Mouse (Mus musculus) midbrain, embryonic 11.5 days (tissue): ENCODE measurements around the gene Adrm1. TPM values are rescaled to one million over a fixed set of nuclear protein-coding genes. Genes with fewer than 3 reads are reported as not detected.

Experiments
- ATAC-seq: fragments of 200-750 bp; cut with Nextera tagmentation; 2 replicates; pipeline ENCODE4 v1.8.0; 2017; ENCODE audit warnings: moderate TSS enrichment, moderate library complexity; ENCODE audit not compliant: low FRiP score
- DNase-seq: peaks from one replicate; pipeline ENCODE4 v3.0.0; 2015; ENCODE audit warnings: low spot score; ENCODE audit errors: missing footprints
- H3K27ac ChIP-seq: fragments of 300-500 bp; sonication (generic); 2 replicates; pipeline ENCODE4 v1.5.1; 2014; ENCODE audit warnings: low read depth, low read length
- H3K27me3 ChIP-seq: fragments of 300-500 bp; sonication (generic); 2 replicates; pipeline ENCODE4 v1.6.1; 2014; ENCODE audit warnings: mild to moderate bottlenecking, low read length, moderate library complexity, mixed read lengths; ENCODE audit not compliant: control insufficient read depth, insufficient read depth
- H3K36me3 ChIP-seq: fragments of 300-500 bp; sonication (generic); 2 replicates; pipeline ENCODE4 v1.6.1; 2014; ENCODE audit warnings: mild to moderate bottlenecking, low read length, moderate library complexity, mixed read lengths; ENCODE audit not compliant: control insufficient read depth, insufficient read depth
- H3K4me1 ChIP-seq: fragments of 300-500 bp; sonication (generic); 2 replicates; pipeline ENCODE4 v1.6.1; 2014; ENCODE audit warnings: low read length; ENCODE audit not compliant: control insufficient read depth, insufficient read depth
- H3K4me2 ChIP-seq: fragments of 300-500 bp; sonication (generic); 2 replicates; pipeline ENCODE4 v1.6.1; 2014; ENCODE audit warnings: mild to moderate bottlenecking, moderate library complexity
- H3K4me3 ChIP-seq: fragments of 300-500 bp; sonication (generic); 2 replicates; pipeline ENCODE4 v1.5.1; 2014; ENCODE audit warnings: low read depth, low read length
- H3K9ac ChIP-seq: fragments of 300-500 bp; sonication (generic); 2 replicates; pipeline ENCODE4 v1.6.1; 2014; ENCODE audit warnings: low read length
- H3K9me3 ChIP-seq: fragments of 300-500 bp; sonication (generic); 2 replicates; pipeline ENCODE4 v1.6.1; 2016; ENCODE audit warnings: low read length; ENCODE audit not compliant: control insufficient read depth
- WGBS: fragments of 180-500 bp; shearing (Covaris S2); extraction: QIAGEN DNeasy Blood & Tissue Kit; methylation state at CpG from one replicate; pipeline ENCODE4 v1.1.7; 2014; 5-methylcytosine and 5-hydroxymethylcytosine counted together
- polyA plus RNA-seq: library from polyadenylated mRNA; unstranded; fragments of >200 nt; fragmentation: Nextera tagmentation; extraction: Ambion mirVana; gene quantifications from 2 replicates; pipeline ENCODE4 v1.2.1, GENCODE M21; 2014

Gene Adrm1
- polyA plus RNA-seq: 170 and 171 TPM in 2 replicates

- peak within 1 kb of the TSS; percentile 94 for H3K9ac ChIP-seq
- no peaks in the 10 kb centered on the region for H3K27me3 ChIP-seq
- H3K9me3 ChIP-seq: no peaks in the 10 kb centered on the region
- H3K36me3 ChIP-seq: peaks cover 14% of the 10 kb centered on the region; the same call in 1 of the 2 replicates
- H3K4me3 ChIP-seq: peak within 1 kb of the TSS; percentile 96
- peak within 1 kb of the TSS; percentile 99 for H3K4me2 ChIP-seq
- peak within 1 kb of the TSS; percentile 74 for H3K27ac ChIP-seq
- DNase-seq (peak; percentile 100), ATAC-seq (peak; percentile 99)
- WGBS: 4% methylated on average over 41 of the region's 41 CpGs
- peaks cover 12% of the 10 kb centered on the region for H3K4me1 ChIP-seq
These were observed at the start of gene Adrm1 for GRCm38 (mm10) chr2:180170806-180171521. TSS of gene Adrm1 (plus strand) at chr2:180171485.

GRCm38 (mm10) chr2:180124192-180124591, 47.1 kb upstream of the Adrm1 start:
- 87% methylated on average over 2 of the region's 2 CpGs for WGBS
- no peak overlapping the region for H3K9ac ChIP-seq
- H3K9me3 ChIP-seq: no peaks in the 10 kb centered on the region; the same call in 1 of the 2 replicates

GRCm38 (mm10) chr2:180126195-180126594, 45.1 kb upstream of the Adrm1 start:
- DNase-seq (peak; percentile 77), ATAC-seq (peak; percentile 40; the same call in 1 of the 2 replicates)
- Histone ChIP-seq H3K4me2 (no peak overlapping the region), H3K27me3 (no peaks in the 10 kb centered on the region), H3K4me3 (no peak overlapping the region), H3K9me3 (no peaks in the 10 kb centered on the region; the same call in 1 of the 2 replicates), H3K4me1 (peaks cover 13% of the 10 kb centered on the region), H3K9ac (no peak overlapping the region), H3K27ac (no peak overlapping the region), H3K36me3 (peaks cover 2% of the 10 kb centered on the region; the same call in 1 of the 2 replicates)
- 12% methylated on average over 4 of the region's 4 CpGs for WGBS

More at GRCm38 (mm10) chr2:180124192-180124591, 47.1 kb upstream of the Adrm1 start:
- Histone ChIP-seq H3K4me3 (no peak overlapping the region), H3K4me2 (no peak overlapping the region), H3K4me1 (peaks cover 19% of the 10 kb centered on the region), H3K27ac (no peak overlapping the region), H3K27me3 (no peaks in the 10 kb centered on the region), H3K36me3 (peaks cover 2% of the 10 kb centered on the region; the same call in 1 of the 2 replicates)
- DNase-seq: peak; percentile 56
- ATAC-seq: no peak

- Histone ChIP-seq H3K27me3 (no peaks in the 10 kb centered on the region), H3K9me3 (no peaks in the 10 kb centered on the region; the same call in 1 of the 2 replicates), H3K36me3 (peaks cover 2% of the 10 kb centered on the region; the same call in 1 of the 2 replicates), H3K4me2 (no peak overlapping the region), H3K4me3 (no peak overlapping the region), H3K27ac (no peak overlapping the region), H3K4me1 (peaks cover 13% of the 10 kb centered on the region), H3K9ac (no peak overlapping the region)
- ATAC-seq: no peak
- 63% methylated on average over 1 of the region's 1 CpGs for WGBS
- DNase-seq: no peak
These were observed 43.6 kb upstream of the Adrm1 start for GRCm38 (mm10) chr2:180127675-180128074.

GRCm38 (mm10) chr2:180133231-180133630, 38.1 kb upstream of the Adrm1 start:
- no peak for DNase-seq
- Histone ChIP-seq H3K27ac (no peak overlapping the region), H3K4me3 (no peak overlapping the region), H3K27me3 (no peaks in the 10 kb centered on the region), H3K4me1 (no peaks in the 10 kb centered on the region), H3K4me2 (no peak overlapping the region), H3K9ac (no peak overlapping the region), H3K9me3 (no peaks in the 10 kb centered on the region), H3K36me3 (0 out of 2 replicates have a peak, but pooled peaks cover 2% of the 10 kb centered on the region)
- ATAC-seq: no peak
- 98% methylated on average over 4 of the region's 4 CpGs for WGBS

- 93% methylated on average over 3 of the region's 3 CpGs for WGBS
- H3K4me2 ChIP-seq: no peak overlapping the region
- no peaks in the 10 kb centered on the region for H3K4me1 ChIP-seq
- no peak overlapping the region for H3K9ac ChIP-seq
- H3K27ac ChIP-seq: no peak overlapping the region
- no peak for ATAC-seq
- no peaks in the 10 kb centered on the region for H3K27me3 ChIP-seq
- no peak overlapping the region for H3K4me3 ChIP-seq
- H3K36me3 ChIP-seq: 0 out of 2 replicates have a peak, but pooled peaks cover 2% of the 10 kb centered on the region
- peak; percentile 53 for DNase-seq
- no peaks in the 10 kb centered on the region for H3K9me3 ChIP-seq
These were observed 37.4 kb upstream of the Adrm1 start for GRCm38 (mm10) chr2:180133911-180134310.

GRCm38 (mm10) chr2:180135414-180135813, 35.9 kb upstream of the Adrm1 start:
- H3K4me2 ChIP-seq: no peak overlapping the region
- DNase-seq (no peak), ATAC-seq (no peak)
- H3K9ac ChIP-seq: no peak overlapping the region
- no peaks in the 10 kb centered on the region for H3K9me3 ChIP-seq
- no peak overlapping the region for H3K27ac ChIP-seq
- WGBS: 90% methylated on average over 5 of the region's 5 CpGs
- H3K4me3 ChIP-seq: no peak overlapping the region
- H3K27me3 ChIP-seq: no peaks in the 10 kb centered on the region
- H3K36me3 ChIP-seq: 0 out of 2 replicates have a peak, but pooled peaks cover 2% of the 10 kb centered on the region
- no peaks in the 10 kb centered on the region for H3K4me1 ChIP-seq

- Histone ChIP-seq H3K9me3 (no peaks in the 10 kb centered on the region), H3K36me3 (peaks cover 7% of the 10 kb centered on the region; the same call in 1 of the 2 replicates), H3K4me3 (no peak overlapping the region), H3K27me3 (no peaks in the 10 kb centered on the region), H3K9ac (no peak overlapping the region), H3K27ac (no peak overlapping the region), H3K4me1 (no peaks in the 10 kb centered on the region), H3K4me2 (no peak overlapping the region)
- peak; percentile 41 for DNase-seq
- no peak for ATAC-seq
- WGBS: 89% methylated on average over 2 of the region's 2 CpGs
These were observed 25.2 kb upstream of the Adrm1 start for GRCm38 (mm10) chr2:180146091-180146490.

- DNase-seq (peak; percentile 39), ATAC-seq (no peak)
- Histone ChIP-seq H3K4me2 (no peak overlapping the region), H3K27me3 (no peaks in the 10 kb centered on the region), H3K36me3 (peaks cover 7% of the 10 kb centered on the region; the same call in 1 of the 2 replicates), H3K4me1 (no peaks in the 10 kb centered on the region), H3K9ac (no peak overlapping the region), H3K27ac (no peak overlapping the region), H3K4me3 (no peak overlapping the region), H3K9me3 (no peaks in the 10 kb centered on the region)
- WGBS: 81% methylated on average over 6 of the region's 6 CpGs
These were observed 23.9 kb upstream of the Adrm1 start for GRCm38 (mm10) chr2:180147379-180147778.
